Mouse (Mus musculus) lung, embryonic 16.5 days (tissue): ENCODE data around the gene Gm21985. TPM values are rescaled to one million over a fixed set of nuclear protein-coding genes. Genes with fewer than 3 reads are reported as not detected.

Experiments used
- ATAC-seq: fragments of 200-750 bp; cut with Nextera tagmentation; 2 replicates; pipeline ENCODE4 v1.8.0; 2017; ENCODE audit warnings: low read depth, mild to moderate bottlenecking, moderate library complexity
- H3K27ac ChIP-seq: fragments of 300-500 bp; sonication (generic); 2 replicates; pipeline ENCODE4 v1.5.1; 2014; ENCODE audit warnings: mild to moderate bottlenecking, control low read depth, low read length
- H3K27me3 ChIP-seq: fragments of 300-500 bp; sonication (generic); 2 replicates; pipeline ENCODE4 v1.6.1; 2014; ENCODE audit warnings: low read depth, low read length, mixed read lengths; ENCODE audit not compliant: control insufficient read depth, insufficient read depth
- H3K36me3 ChIP-seq: fragments of 300-500 bp; sonication (generic); 2 replicates; pipeline ENCODE4 v1.6.1; 2014; ENCODE audit warnings: low read length; ENCODE audit not compliant: control insufficient read depth, insufficient read depth
- H3K4me1 ChIP-seq: fragments of 300-500 bp; sonication (generic); replicated peaks from 2 replicates; pipeline ENCODE4 v1.6.1; 2014; ENCODE audit warnings: low read length, mixed read lengths; ENCODE audit not compliant: control insufficient read depth, insufficient read depth
- H3K4me2 ChIP-seq: fragments of 300-500 bp; sonication (generic); 2 replicates; pipeline ENCODE4 v1.6.1; 2014; ENCODE audit warnings: low read depth, low read length, control low read depth
- H3K4me3 ChIP-seq: fragments of 300-500 bp; sonication (generic); 2 replicates; pipeline ENCODE4 v1.5.1; 2014; ENCODE audit warnings: mild to moderate bottlenecking, low read length, control low read depth
- H3K9ac ChIP-seq: fragments of 300-500 bp; sonication (generic); 2 replicates; pipeline ENCODE4 v1.6.1; 2014; ENCODE audit warnings: low read length, control low read depth
- H3K9me3 ChIP-seq: fragments of 300-500 bp; sonication (generic); 2 replicates; pipeline ENCODE4 v1.6.1; 2016; ENCODE audit warnings: low read length; ENCODE audit not compliant: control insufficient read depth
- WGBS: fragments of 180-500 bp; shearing (Covaris S2); extraction: QIAGEN DNeasy Blood & Tissue Kit; methylation state at CpG from one replicate; pipeline ENCODE4 v1.1.7; 2014; 5-methylcytosine and 5-hydroxymethylcytosine counted together
- polyA plus RNA-seq: library from polyadenylated mRNA; unstranded; fragments of >200 nt; fragmentation: Nextera tagmentation; extraction: Ambion mirVana; gene quantifications from 2 replicates; pipeline ENCODE4 v1.2.1, GENCODE M21; 2015

Gm21985 gene
- polyA plus RNA-seq, 1 experiment from 2014 or later, result not detected

DNA sequence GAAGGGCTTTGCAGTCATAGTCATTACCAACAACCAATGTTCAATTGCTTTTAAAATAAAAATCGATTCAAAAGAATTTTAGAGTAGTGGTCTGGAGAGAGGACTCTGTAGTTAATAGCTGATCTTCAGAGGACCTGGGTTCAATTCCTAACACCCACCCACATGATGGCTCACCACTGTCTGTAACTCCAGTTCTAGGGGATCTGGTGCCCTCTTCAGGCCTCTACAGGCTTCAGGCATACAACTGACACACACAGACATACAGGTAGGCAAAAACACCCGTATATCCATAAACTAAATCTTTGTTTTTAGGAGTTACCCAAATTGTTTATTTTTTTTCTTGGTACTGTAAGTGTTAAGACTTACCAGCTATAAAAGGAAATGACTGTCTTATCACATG is 73.6 kb downstream of the Gm21985 start:
- ATAC-seq, result no peak
- 86% methylated on average over 2 of the region's 2 CpGs for WGBS

DNA sequence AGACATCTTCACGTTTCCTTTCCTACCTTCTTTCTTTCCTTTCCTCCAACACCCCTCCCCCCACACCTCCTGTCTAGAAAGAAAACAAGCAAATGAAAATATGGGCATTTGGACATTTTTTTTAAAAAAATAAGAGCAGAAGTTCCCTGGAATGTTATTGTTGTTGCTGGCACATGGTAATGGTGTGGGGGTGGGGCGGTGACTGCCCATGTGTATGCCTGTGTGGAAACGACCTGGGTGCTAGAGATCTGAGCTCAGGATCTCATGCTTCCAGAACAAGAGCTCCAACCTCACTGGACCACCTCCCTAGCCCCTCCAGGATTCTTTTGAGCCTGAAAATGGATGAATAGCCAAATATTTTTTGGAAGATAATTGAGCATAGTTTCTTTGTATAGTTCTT is 75.0 kb downstream of the Gm21985 start:
- Histone ChIP-seq H3K9me3 (no peaks in the 10 kb centered on the region), H3K27me3 (no peaks in the 10 kb centered on the region), H3K27ac (no peak overlapping the region), H3K4me1 (no peaks in the 10 kb centered on the region), H3K4me3 (no peak overlapping the region), H3K36me3 (peaks cover 15% of the 10 kb centered on the region), H3K4me2 (no peak overlapping the region), H3K9ac (no peak overlapping the region)
- 55% methylated on average over 3 of the region's 3 CpGs for WGBS
- no peak for ATAC-seq

More for the DNA sequence above, 73.6 kb downstream of the Gm21985 start:
- Histone ChIP-seq H3K4me2 (no peak overlapping the region), H3K4me1 (no peaks in the 10 kb centered on the region), H3K9ac (no peak overlapping the region), H3K9me3 (no peaks in the 10 kb centered on the region), H3K36me3 (peaks cover 15% of the 10 kb centered on the region), H3K27me3 (no peaks in the 10 kb centered on the region), H3K4me3 (no peak overlapping the region), H3K27ac (no peak overlapping the region)

DNA sequence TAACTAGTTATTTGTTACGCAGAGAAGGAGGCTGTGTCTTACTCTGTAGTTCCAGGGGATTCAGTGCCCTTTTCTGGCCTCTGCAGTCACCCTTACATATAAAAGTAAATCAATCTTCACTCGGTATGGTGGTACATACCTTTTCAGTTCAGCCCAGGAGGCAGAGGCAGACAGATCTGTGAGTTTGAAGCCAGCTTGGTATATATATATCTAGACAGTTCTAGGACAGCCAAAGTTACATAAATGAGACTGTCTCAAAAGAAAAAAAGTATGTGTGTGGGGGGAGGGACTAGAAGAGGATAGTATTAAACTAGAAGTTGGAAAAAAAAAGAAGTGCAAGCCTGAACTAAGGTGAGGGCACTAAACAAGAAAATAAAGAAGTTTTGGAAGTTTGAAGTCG is 82.1 kb downstream of the Gm21985 start:
- no peak overlapping the region for H3K27ac ChIP-seq
- H3K9me3 ChIP-seq, result no peaks in the 10 kb centered on the region
- H3K36me3 ChIP-seq, result peaks cover 8% of the 10 kb centered on the region
- 81% methylated on average over 3 of the region's 3 CpGs for WGBS
- no peak for ATAC-seq
- no peak overlapping the region for H3K9ac ChIP-seq
- no peaks in the 10 kb centered on the region for H3K4me1 ChIP-seq
- H3K4me3 ChIP-seq, result no peak overlapping the region
- no peak overlapping the region for H3K4me2 ChIP-seq
- no peaks in the 10 kb centered on the region for H3K27me3 ChIP-seq

DNA sequence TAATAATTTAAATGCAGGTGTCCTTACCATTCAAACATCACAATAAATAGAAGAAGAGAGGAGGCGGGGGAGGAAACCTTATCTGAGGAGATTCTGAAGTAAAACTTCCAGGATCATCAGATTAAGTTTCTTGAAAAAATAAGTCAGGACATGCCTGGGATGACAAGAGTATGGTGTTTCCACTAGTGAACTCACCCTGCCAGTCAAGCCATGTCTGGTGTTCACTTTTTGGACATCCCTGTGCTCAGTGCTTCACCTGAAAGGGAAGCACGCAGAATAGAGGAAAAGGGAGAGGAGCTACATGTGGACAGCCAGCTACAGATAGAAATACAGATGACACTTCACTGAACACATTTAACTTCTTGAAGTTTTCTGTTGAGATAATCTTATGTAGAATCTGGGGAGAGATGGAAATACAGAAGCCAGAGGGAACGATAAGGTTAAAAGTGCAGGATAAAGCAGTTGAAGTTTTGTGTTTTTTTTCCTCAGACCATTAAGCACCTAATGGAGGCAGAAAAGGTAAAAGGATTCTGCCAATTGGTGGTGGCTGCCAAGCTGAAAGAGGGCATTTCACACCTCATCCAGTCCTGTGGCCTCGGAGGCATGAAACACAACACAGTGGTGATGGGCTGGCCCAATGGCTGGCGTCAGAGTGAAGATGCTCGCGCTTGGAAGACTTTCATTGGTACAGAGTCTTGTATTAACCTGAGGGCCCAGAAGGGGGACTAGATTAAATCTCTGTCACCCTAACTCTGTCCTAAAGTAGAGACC is 87.8 kb downstream of the Gm21985 start:
- Histone ChIP-seq H3K36me3 (peaks cover 13% of the 10 kb centered on the region), H3K27me3 (no peaks in the 10 kb centered on the region)
- no peak for ATAC-seq

DNA sequence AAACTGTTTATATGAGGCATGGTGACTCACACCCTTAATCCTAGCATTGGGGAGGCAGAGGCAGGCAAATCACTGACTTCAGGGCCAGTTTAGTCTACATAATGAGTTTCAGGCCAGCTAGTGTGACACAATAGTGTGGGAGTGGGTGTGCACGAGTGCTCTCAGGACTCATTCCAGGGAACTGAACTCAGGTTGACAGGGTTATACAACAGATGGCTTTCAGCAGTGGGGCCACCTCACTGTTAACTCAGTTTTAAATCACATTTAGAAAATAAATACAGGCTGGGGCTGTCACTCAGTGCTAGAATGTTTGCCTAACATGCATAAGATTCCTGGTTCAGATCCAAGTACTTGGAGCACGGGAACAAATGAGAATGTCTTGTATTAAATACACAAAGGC is 93.5 kb downstream of the Gm21985 start:
- Histone ChIP-seq H3K9me3 (no peaks in the 10 kb centered on the region), H3K27ac (peak overlapping the region; percentile 47; the same call in 1 of the 2 replicates), H3K4me1 (no peaks in the 10 kb centered on the region), H3K27me3 (no peaks in the 10 kb centered on the region), H3K9ac (no peak overlapping the region), H3K4me3 (no peak overlapping the region), H3K4me2 (no peak overlapping the region), H3K36me3 (peaks cover 28% of the 10 kb centered on the region)
- peak; percentile 74 for ATAC-seq
- WGBS, result 45% methylated on average over 2 of the region's 2 CpGs

More for the DNA sequence above, 87.8 kb downstream of the Gm21985 start:
- Histone ChIP-seq H3K9ac (no peak overlapping the region), H3K4me3 (no peak overlapping the region), H3K27ac (no peak overlapping the region), H3K4me2 (no peak overlapping the region), H3K9me3 (no peaks in the 10 kb centered on the region), H3K4me1 (no peaks in the 10 kb centered on the region)
- 84% methylated on average over 7 of the region's 7 CpGs for WGBS

DNA sequence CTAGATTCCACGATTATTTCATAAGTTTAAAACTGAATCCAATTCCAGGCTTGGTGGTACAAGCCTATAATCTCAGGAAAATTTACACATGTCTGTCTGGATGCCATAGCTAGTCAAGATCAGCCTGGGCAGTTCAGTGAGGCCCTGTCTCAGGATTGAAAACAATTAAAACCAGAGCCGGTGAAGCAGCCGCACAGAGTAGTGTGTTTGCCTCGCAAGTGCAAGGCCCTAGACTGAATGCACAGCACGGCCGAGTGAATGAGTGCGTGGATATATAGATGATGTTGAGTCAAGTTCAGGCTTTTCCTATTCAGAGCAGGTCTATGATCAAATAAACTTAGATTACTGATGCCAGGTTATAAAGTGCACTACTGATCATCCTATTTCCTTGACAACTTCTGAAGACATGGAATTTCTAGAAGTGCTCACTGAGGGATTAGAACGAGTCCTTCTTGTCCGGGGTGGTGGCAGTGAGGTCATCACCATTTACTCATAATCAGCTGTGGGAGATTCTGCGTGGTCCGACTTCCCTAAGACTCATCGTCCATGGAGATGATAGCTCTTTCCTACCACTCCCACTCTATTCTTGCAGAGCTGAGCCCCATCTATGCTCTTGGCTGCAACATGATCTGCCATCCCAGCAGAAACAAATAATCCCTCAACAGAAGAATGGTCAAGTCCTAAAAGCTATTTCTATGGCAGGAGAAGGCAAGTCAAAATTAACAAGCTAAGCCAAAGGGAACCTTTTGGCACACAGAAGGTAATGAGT is 94.1 kb downstream of the Gm21985 start:
- 83% methylated on average over 12 of the region's 12 CpGs for WGBS
- no peaks in the 10 kb centered on the region for H3K4me1 ChIP-seq
- H3K4me2 ChIP-seq, result no peak overlapping the region
- H3K27me3 ChIP-seq, result no peaks in the 10 kb centered on the region
- peak overlapping the region; percentile 38 for H3K27ac ChIP-seq
- H3K9me3 ChIP-seq, result no peaks in the 10 kb centered on the region
- no peak overlapping the region for H3K9ac ChIP-seq
- H3K4me3 ChIP-seq, result no peak overlapping the region
- H3K36me3 ChIP-seq, result peaks cover 28% of the 10 kb centered on the region
- peak; percentile 31; the same call in 1 of the 2 replicates for ATAC-seq

DNA sequence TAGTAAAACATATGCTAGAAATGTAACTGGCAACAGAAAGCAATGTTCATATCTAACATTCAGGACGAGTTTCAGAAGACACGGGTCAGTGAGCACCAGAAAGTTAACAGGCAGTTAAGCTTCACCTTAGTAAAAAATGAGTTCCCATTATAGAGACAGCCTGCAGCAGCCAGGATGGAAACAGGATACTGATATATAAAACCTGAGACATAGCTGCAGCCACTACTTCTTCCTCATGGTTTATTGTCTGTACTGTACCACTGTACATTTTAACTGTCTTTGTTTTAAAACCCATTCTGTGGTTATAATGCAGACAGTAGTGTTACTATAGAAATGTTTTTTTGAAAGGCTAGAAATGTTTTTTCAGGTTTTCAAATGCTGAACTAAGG is 94.7 kb downstream of the Gm21985 start:
- Histone ChIP-seq H3K36me3 (peaks cover 28% of the 10 kb centered on the region), H3K9me3 (no peaks in the 10 kb centered on the region), H3K4me2 (no peak overlapping the region), H3K27ac (no peak overlapping the region), H3K4me3 (no peak overlapping the region), H3K9ac (no peak overlapping the region), H3K4me1 (no peaks in the 10 kb centered on the region), H3K27me3 (no peaks in the 10 kb centered on the region)
- WGBS, result 82% methylated on average over 2 of the region's 2 CpGs
- ATAC-seq, result no peak

DNA sequence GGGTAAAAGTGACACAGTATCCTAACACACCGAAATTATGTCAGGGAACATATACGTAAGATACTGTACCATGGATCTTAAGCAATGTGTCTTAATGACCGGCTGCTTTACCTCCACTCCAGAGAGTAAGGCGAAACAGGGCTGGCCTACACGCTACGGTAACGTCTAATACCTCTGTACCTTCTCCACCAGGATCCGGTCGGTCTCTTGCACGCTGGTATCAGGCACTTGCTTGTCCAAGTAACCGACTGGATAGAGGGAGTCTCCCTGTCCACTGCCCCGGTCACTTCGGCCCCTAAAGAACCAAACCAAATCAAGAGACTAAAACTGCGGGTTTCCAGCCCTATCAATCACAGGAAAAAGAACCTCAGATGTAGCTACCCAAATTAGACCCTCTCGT is 101.1 kb downstream of the Gm21985 start:
- WGBS, result 12% methylated on average over 15 of the region's 15 CpGs
- peak; percentile 48; the same call in 1 of the 2 replicates for ATAC-seq
- Histone ChIP-seq H3K4me1 (peaks cover 5% of the 10 kb centered on the region; the same call in 1 of the 2 replicates), H3K9ac (peak overlapping the region; percentile 94), H3K36me3 (peaks cover 7% of the 10 kb centered on the region), H3K27me3 (no peaks in the 10 kb centered on the region), H3K27ac (no peak overlapping the region), H3K4me3 (peak overlapping the region; percentile 97), H3K4me2 (peak overlapping the region; percentile 85), H3K9me3 (no peaks in the 10 kb centered on the region)
